Mouse (Mus musculus): ENCODE measurements around the gene Raet1d.
"Not testable (repeated sequence)": the region's sequence is repeated elsewhere in the genome, so short reads cannot be mapped to it uniquely, and the experiment has no call there.

Gene Raet1d

DNA sequence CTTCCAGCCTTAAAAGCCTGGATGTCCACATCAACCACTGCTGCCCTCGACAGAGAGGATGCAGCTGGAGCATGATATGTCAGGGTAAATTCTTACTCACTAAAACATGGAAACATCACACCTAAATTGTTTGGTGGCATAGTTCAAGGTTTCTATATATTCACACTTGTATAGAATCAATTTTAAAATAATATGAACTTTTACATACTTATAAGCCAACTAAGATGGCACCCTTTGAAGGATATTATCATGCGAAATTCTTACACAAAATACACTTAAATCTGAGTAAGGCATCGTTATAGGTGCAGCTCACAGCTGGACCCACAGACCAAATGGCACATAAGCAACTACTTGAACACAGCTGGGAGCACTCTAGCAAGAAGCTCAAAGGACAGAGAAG lies at the start of gene Raet1d:
Gene Raet1d (plus strand): TSS at position 301 of the 400 bp plus-strand sequence.
- DNase-seq, result not testable (repeated sequence)

DNA sequence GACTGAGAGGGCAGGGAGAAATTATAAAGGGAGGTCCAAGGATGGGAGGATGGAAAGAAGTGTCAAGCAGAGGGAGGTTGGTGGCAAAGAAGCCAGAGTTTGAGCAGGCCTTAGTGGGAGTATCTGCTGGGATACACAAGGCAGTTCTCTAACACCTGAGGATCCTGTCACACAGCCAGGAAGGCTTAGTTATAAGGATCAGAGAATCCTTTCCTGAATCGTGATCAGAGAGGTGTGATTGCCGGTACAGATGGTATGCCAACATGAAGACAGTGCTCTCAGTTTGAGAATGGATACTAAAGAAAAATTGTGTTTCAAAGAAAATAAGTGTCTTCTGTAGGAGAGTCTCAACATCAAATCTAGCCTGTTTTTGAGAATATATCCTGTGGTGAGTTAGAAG lies 37.5 kb upstream of the Raet1d start:
- DNase-seq, result no peak

DNA sequence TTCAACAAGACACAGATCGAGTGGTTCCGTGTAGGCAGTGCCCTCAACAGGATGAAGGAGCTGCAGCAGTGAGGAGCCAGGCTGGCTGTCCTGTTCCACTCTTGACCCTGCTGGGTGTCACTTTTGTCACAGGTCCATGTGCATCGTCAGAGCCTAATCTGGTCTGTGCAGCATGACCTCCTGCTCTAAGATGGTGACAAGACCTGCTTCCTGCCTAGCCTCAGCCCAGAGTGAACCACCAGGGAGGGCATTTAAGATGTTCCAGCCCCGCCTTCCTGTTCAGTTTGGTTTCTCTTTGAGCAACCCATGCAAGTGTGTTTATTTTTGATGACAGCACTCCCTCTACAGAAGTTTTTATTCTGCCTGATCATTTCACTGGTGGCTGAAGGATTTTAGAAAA lies 14.6 kb upstream of the Raet1d start:
- DNase-seq, result not testable (repeated sequence)

DNA sequence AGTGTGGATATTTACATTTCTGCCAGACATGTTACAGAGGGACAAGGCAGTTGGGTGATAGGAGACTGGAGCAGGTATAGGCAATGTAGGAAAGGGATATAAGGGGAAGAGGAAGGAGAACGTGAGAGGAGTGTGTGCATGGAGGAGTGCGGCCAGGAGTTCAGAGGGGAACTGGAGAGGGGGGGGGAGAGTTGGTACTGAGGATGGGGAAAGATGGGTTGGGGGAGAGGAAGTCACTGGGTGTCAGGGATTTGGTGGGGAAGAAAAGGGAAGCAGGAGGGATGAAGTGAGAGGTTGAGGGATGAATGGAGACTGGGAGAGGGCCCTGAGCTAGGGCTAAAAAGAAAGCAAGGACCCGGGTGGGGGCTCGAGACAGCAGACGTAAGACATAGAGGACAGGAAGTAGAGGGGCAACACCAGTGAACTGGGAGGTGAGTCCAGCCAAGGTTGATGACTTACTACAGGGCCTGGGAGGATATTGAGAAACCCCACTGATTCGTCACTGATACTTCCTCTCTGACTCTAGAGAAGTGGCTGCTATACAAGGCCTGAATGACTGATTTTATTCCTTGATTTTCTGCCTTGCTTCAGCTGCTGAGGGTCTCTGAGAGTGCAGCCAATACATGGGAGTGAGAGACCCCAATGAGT lies 6.7 kb upstream of the Raet1d start:
- not testable (repeated sequence) for DNase-seq

DNA sequence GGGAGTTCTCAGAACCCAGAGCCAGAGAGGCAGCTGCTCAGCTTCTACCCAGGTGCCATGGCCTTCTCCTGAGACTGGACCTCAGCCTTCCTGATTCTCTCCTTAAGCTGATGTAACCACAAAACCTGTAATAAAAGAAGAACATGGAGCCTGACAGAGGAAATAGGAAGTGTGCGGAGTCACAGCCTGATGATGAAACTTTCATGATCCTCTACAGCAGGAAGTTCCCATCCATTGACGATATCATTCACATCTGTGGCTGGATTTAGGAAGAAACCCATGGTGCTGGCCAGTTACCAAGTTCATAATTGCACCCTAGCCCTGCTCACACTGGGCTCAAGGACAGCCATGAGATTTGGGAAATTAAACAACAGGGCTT lies 6.2 kb upstream of the Raet1d start:
- not testable (repeated sequence) for DNase-seq

DNA sequence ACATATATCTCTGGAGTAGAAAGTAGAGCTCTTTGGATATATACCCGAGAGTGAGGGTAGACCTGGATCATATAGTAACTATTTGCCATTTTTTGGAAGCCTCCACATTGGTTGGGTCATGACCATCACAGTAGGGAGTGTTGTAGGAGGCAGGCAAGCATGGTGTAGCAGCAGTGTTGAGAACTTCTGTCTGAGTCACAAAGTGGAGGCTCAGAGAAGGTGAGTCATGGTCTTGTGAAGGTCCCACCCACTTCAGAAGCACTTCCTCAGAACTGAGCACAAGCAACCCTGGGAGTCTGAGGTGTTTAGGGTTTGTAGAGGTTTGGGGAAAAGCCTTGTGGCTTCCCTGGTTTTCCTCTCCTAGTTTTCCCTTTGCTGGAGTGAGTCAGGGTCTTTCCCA lies 3.0 kb upstream of the Raet1d start:
- DNase-seq, result not testable (repeated sequence)

DNA sequence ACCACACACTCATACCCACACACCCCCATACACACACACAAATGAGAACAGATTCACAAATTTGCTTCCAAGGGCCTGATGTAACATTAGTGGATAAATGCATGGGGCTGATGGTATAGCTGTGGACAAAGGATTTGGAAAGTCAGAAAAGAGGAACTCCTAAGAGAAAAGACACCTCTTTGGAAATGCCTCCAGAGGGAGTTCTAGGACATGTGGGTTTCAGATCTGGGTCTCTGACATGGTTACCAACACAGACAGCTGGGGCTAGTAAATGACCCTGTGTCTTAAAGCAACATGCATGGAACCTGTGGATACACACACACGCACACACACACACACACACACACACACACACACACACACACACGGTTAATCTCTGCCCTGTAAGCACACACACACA lies 605 bp downstream of the Raet1d start:
- not testable (repeated sequence) for DNase-seq

DNA sequence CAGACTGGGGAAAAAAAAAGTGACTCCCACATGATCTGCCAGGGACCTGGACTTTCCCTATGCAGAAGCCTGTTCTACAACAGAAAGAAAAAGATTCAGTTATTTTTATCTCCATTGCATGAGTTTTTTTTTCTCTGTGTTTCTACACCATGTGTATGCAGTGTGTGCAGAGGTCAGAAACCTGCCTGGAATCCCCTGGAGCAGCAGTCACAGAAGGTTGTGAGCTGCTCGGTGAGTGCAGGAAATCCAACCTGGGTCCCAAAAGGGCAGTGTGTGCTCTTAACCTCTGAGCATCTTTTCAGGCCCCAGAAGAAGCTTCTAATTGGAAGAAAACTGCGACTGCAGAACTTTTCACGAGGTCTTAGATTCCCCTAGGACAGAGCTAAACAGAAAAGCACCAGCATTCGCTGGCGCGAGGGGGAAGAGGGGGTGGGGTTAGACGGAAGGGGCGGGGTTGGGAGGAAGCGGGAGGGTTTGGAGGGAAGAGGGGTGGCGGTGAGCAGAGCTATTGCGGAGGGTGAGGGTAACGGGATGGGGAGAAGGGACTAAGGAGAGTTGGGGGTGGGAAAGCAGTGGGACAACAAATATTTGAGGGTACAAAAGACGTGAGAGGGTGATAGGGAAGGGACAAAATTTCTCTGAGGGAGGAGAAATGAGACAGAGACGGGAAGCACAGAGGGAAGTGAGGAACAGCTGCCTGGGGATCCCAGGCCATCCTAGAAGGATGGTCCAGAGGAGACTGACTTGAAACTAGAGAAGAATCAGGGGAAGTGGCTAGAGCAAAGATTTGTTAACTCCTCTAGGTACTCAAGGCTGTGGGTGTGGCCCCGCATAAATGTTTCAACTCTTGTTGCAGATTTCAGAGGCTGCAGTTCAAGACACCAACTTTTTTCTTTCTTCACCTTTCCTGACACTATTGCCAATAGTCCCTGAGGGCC lies 1.3 kb downstream of the Raet1d start:
- not testable (repeated sequence) for DNase-seq

DNA sequence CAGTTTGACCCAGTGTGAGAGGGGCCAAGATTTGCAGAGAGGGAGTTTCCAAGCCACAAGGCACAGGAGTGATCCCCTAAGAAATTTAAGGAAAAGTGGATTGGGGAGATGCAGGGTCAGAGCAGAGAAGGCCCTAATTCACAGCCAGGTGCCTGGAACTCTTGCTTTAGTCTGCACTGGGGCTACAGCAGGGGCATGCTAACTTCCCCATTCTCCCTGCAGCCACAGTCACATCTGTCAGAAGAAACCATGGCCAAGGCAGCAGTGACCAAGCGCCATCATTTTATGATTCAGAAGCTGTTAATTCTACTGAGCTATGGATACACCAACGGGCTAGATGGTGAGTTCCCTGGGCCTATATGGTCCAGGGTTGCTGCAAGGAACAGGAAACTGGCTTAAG lies 2.1 kb downstream of the Raet1d start:
- DNase-seq, result not testable (repeated sequence)

DNA sequence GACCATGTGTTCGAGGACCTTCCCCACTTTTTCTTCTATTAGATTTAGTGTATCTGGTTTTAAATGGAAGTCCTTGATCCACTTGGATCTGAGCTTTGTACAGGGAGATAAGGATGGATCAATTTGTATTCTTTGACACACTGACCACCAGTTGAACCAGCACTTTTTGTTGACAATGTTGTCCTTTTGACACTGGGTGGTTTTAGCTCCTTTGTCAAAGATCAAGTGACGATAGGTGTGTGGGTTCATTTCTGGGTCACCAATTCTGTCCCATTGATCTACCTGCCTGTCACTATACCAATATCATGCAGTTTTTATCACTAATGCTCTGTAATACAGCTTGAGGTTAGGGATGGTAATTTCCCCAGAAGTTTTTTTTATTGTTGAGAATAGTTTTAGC lies 4.6 kb downstream of the Raet1d start:
- not testable (repeated sequence) for DNase-seq

DNA sequence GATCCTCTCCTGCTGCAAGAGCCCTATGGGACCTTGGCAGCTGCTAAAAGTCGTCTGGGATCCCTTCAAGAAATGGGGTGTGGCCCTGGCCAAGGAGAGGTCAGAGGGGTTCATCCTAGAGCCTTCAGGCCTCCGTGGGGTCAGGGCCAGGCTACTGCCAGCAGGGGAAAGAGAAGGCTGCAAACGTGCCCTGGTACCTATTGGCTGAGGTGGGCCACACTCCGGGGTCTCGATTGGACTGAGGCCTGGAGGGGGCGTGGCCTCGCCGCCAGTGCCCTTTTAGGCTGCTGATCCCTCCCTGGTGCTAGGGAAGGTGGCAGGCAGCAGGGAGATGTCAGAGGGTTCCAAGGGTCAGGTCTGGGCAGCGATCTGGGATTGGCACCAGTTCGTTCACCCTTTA lies 20.9 kb downstream of the Raet1d start:
- DNase-seq, result not testable (repeated sequence)

DNA sequence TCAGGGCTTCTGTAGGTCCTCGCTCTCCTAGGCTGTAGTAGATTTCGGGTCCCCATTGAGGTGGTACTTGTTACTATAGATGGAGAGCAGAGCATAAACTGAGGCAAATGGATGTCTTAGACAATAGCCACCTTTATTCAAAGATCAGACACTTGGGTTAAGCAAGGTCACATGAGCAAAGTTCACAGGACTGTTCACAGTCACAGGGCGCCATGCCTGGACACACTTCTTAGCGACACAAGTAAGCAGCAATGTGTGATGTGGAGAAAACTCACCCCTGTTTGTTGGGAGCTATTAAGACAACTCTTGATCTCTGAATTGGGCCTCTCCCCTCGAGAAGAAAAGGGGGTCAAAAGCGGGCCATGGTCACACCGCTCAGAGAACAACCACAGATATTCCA lies 29.8 kb downstream of the Raet1d start:
- DNase-seq, result not testable (repeated sequence)

DNA sequence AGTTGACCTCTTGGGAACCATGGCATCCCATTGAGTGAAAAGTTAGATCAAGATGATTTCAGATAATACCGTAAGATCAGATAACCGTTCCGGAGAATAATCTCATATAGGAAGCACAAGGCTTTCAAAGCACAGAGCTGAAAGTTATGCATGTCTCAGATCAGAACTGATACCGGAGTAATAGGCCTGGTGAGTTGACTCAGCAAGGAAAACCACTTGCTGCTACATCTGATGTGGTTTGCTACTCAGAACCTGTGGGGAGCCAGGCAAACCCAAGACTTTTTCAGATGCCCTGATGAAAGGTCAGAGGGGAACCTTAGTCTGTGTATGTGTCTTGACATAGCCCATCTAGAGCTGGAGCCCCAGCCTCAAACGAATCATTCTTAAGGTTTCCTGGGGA lies 31.3 kb downstream of the Raet1d start:
- not testable (repeated sequence) for DNase-seq

DNA sequence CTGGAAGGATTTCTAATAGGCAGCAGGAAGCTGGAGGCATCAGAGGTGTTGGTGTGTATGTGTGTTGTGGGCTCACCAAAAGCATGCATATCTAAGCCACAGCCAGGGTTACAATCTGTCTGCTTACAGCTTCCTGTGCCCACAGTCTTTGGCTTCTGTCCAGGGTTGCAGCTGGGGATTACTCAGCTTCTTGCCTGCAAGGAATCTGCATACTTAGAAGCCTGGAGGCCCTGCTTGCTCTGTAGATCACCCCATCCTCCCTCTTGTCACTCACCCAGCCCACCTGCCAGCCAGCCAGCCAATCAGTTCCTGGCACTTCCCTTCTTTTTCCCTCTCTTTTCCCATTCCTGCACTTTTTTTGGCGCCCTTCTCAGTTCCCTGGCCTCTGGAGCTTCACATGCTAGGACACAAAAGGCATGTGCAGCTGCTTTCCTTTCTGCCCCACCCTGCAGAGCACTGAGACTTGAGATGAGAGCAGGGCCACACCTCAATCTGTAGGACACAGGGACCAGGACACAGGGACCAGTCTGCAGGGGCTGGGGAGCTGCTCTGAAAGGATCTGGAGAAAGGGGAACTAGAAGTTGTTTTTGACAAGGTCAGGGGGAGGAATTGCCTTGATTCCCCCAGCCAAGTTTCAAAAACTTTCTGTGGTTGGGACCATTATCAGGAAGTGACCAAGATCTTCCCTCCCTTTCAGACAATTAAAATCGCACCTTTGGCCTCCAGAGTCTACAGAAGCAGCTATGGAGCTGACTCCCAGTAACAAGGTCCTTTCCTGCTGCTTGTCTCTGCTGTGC lies 32.9 kb downstream of the Raet1d start:
- not testable (repeated sequence) for DNase-seq

DNA sequence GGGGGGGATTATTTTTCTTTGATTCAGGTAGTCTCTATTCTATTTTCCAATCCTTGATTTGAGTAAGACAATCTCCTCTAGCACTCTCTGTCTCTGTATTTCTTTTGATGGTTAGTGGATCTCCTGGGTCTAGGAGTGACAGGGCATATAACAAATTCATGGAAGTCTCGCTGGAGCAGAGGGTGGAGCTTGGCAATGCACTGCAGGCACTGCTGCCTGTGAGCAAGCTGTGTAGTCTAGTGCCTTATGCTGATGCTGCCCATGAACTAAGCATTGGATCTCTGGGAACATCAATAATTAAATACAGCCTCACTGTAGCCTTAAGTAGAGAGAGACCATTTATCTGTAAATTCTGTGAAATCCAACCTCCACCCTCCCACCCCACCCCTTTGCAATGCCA lies 36.3 kb downstream of the Raet1d start:
- not testable (repeated sequence) for DNase-seq

DNA sequence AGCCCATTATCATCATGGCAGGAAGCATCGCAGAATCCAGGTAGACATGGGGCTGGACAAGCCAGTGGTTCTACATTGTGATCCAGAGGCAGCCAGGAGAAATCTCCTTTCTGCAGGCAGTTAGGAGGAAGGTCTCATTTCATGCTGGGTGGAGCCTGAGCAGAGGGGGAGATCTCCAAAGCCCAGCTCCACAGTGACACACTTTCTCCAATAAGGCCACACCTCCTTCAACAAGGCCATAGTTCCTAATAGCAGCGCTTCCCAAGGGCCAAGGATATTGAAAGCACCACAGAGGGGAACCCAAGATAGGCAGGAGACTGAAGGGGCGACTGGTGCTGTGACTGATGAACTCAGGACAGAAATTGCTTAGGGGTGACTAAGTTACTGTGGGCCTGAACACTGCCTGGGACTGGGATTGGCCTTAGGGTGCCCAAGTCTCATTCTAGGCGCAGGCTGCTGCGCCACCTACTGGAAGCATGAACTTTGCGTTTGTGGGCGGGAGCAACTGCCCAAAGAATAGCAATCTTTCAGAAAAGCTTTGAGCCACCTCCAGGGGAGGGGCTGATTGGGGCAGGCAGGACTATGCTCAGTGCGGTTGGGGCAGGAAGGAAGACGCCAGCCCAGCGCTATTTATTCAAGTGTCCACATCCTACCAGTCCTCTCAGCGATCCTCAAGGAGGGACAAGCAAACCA lies 42.0 kb downstream of the Raet1d start:
- DNase-seq, result peak; percentile 34

DNA sequence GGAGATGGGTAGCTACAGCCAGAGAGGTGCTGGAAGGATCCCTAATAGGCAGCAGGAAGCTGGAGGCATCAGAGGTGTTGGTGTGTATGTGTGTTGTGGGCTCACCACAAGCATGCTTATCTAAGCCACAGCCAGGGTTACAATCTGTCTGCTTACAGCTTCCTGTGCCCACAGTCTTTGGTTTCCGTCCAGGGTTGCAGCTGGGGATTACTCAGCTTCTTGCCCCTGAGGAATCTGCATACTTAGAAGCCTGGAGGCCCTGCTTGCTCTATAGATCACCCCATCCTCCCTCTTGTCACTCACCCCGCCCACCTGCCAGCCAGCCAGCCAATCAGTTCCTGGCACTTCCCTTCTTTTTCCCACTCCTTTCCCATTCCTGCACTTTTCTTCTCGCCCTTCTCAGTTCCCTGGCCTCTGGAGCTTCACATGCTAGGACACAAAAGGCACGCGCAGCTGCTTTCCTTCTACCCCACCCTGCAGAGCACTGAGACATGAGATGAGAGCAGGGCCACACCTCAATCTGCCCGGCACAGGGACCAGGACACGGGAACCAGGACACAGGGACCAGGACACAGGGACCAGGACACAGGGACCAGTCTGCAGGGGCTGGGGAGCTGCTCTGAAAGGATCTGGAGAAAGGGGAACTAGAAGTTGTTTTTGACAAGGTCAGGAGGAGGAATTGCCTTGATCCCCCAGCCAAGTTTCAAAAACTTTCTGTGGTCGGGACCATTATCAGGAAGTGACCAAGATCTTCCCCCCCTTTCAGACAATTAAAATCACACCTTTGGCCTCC lies 53.5 kb downstream of the Raet1d start:
- DNase-seq, result peak; percentile 8

Measured in right cerebral cortex, postnatal 14 days (tissue).